Mouse (Mus musculus) spleen, adult 18-20 months (tissue): Measurements from ENCODE around the gene Fggy.

Experiments used
- DNase-seq, 2 experiments: peaks; one replicate each; pipeline ENCODE4 v3.0.0; 2022; ENCODE audit warnings: mixed read lengths in 2 of 2

Gene Fggy

DNA sequence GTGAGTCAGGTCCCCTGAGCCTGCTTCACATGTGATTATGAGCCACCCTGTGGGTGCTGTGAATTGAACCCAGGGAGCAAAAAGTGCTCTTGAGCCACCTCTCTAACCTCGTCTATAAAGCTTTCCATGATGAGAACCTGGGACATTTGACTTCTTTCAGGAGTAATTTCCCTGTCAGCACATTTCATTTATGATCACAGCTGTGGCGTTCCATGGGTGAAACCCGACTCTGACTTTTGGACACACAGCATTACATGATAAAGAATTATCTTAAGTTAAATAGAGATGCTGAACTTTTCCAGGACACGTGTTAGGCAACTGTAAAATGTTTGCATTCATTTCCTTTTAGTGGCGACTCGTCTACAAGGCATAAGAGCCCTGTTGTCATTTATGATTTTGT, 39.9 kb downstream of the Fggy start:
- no peak for DNase-seq

DNA sequence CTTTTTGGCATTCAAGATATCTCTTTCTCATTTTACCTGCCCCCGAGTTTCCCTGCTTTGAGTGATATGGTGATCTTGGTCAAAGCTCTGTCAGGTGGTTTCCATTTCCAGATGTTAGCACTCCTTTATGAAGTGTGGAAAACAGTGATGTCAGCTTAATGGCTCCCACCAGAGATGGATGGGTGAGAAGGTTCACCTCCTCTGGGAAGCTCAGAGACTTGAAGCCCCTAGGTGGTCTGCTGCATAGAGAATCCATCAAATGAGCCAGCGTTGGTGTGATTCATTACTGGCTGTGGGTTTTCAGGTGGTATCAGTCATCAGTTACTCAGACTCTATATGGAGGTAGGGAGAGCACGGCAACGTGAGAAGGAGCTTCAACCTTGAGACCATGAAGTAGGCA, 44.5 kb downstream of the Fggy start:
- no peak for DNase-seq

DNA sequence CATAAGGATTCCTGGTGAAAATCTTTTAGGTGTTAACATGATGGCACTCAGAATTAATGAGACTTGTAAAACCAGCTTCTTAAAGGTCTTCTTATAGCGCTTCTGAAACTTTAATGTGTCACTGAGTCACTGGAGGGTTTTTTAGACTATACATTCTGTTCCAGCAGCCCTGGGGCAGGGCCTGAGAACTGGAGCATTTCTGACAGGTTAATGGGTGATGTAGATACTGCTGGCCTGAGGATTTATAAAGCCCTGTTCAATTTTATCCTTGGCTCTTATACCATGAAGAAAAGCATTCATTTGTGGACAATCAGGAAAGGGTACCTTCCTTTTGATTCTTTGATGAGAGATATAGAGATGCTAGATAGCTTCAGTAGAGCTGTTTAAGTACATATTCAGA, 45.9 kb downstream of the Fggy start:
- no peak for DNase-seq

DNA sequence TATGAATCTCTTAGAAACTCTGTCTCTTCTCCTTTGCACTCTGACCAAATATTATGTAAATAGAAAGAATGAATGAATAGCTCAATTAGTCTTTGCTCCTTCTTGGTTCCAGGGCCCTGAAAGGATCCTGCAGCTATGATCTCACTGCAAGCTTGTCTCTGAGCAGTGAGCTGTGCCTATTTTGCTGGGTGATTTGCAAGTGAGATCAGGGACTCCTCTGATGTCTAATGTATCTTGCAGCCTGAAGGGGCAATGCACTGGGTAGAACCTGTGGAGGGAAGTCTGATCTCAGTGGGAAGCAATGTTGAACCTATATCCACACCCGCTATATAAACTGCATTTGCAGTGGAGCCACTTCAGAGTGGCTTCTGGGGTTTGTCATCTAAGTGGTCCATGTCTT, 53.4 kb downstream of the Fggy start:
- DNase-seq: no peak

DNA sequence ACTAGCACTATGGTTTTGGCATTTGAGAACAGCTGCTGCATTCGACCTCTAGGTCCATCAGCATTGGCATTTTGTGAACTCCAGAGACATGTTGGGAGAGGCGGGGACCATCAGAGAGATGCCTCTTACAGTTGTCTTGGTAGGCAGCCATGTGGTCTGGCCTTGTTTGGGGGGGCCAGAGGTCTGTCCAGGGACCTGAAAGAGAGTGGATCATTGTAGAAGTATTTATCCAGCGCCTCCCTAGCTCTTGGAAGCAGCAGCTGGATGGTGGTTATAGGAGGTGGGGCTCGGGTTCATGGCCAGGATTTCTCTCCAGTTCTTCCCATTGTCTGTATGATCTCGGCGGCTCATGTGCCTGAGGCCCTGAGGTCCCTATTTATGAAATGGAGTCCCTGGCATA, 54.1 kb downstream of the Fggy start:
- DNase-seq: no peak

DNA sequence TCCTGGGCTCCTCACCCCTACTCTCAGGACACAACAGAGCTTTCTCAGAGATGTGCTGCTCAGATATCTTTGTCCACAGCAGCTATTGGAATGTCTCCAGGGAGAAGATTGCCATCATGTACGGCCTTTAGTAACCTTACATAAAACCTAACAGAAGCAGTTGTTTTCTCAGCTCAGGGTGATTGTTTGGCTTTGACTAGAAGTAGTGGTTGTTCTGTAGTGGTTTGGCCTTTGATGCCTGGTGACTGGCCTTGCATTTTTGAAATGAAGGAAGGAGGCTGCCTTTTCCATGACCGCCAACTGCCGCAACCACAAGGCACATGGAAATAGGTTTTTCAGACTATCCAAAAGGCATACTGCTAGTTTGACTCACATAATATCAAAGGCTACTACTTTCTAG, 63.7 kb downstream of the Fggy start:
- DNase-seq: no peak

DNA sequence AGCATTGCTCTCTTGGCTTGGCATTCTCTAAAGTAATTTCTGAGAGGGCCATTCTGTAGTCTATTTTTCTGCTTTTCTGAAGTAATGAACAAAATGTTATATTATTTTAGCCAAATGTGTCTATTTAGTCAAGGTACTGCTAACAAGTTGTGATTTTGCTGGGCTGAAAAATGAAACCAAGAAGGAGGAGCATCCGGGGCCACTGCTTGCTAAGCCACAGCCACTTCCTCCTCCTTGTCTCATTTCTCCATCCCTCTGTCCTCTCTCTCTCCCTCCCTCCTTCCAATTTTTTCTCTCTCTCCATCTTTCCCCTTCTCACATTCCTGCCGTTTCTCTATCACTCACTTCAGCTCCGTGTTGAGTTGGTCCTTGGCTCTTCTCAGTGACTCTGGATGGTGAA, 67.4 kb downstream of the Fggy start:
- no peak for DNase-seq

DNA sequence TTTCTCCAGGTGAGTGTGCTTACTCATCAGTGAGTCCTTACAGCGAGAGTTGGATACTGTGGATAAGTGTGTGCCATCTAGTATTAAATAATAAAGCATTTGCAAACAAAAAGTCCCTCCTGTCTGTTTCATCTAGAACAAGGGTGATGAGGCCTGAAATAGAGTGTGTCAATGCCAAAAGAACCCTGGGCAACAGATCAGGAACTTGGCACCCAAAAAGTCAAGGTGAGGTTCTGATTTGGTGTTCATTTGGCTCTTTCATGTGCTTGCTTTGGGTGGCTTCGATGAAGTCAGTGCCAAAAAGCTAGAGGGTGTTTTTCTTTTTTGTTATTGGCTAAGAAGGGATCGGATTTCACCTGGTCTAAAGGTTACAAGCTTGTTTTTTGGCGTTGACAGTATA, 68.3 kb downstream of the Fggy start:
- no peak for DNase-seq

DNA sequence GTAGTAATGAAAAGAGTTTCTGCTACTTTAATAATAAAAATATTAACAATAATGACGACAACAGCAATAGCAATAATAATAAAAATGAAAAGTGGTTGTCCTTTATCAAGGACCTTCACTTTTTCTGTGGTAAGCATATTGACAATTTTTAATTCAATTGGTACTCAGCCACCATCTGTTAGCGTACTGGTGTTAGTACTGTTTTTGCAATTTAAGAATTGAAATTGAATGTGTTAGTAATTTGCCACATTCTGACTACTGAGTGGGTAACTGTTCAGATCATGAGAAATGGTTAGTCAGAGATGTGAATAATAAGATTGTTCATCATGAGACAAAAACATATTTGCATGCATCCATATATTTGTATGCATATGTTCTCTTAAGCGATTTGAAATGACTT, 68.9 kb downstream of the Fggy start:
- DNase-seq: no peak

DNA sequence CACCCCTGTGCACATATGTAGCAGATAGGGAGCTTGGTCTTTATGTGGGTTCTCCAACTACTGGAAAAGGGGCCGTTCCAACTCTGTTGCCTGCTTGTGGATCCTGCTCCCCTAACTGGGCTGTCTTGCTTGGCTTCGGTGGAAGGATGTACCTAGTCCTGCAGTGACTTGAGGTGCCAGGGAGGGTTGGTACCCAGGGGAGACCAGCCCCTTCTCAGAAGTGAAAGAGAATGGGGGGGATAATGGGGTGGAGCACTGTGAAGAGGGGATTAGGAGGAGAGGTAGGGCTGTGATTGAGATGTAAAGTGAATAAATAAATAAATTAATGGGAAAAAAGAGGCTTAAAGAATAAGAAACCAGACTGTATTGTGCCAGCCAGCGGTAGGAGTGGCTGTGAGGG, 77.6 kb downstream of the Fggy start:
- DNase-seq: no peak

DNA sequence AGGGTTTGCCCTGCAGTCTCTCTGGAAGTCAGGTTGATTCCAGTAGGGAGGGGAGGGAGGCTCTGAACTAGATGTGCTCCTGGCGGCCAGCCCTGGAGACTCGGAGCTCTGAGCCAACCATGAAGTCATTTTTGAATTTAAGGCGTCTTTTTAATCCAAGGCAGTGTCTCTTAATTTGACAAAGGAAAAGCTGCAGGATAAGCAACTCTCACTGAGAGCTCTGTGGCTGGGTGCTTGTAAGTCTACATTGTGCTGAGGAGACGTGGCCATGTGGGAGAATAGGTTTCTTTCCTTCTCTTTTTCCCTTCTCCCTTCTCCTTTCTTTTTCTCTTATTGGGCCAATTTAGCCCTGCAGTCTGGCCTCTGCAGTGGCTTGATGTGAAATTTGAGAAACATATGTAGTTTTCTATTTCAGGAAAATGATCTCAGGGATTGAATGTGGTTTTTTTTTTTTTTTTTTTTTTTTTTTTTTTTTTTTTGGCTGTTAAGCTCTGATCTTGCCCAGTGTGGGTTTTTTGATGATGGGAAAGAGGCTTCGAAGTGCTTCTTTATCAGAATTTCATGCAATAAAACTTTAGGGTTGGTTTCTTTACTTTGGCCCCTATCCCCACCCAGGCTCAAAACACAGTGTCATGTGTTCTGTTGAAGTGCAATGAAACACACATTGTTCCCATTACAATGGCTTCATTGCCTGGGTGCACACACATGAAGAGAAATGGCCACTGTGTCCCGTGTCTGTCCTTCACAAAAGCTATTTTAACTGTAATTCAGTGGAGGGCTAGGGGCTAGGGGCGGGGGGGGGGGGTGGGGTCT, 79.8 kb downstream of the Fggy start:
- no peak for DNase-seq

DNA sequence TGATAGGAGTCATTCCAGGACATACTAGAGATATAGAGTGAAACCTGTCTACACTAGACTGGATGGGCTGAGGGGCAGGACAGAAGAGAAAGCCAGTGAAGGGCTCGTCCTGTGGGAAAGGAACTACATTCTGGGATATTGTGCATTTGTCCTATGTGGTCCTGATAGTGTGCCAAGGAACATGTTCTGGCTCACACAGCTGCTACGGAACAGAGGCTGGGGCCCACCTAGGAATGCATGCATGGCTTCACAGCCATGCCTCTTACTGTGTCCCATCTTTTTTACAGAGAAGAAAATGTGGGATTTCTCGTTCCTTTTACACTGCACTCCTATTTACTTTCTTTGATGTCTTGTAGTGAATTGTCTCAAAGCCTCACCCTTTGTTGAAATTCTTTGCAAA, 80.8 kb downstream of the Fggy start:
- no peak for DNase-seq

DNA sequence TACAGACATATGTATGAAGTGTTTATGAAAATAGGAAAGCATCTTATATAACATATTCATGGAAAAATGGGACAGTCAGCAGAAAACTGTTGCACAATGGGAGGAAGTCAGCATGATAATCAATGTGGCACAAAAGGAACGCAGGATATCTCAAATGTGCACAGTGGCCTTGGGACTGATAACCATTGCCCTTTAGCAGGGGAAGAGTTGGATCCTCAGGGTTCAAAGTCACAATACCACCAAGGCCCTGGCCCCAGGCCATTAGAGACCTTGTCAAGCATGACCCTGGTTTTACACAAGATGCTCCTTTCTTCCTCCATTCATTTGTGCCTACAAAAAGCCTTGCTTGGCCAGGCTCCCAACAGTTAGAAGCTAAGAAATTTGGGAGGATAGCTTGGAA, 83.5 kb downstream of the Fggy start:
- DNase-seq: no peak

DNA sequence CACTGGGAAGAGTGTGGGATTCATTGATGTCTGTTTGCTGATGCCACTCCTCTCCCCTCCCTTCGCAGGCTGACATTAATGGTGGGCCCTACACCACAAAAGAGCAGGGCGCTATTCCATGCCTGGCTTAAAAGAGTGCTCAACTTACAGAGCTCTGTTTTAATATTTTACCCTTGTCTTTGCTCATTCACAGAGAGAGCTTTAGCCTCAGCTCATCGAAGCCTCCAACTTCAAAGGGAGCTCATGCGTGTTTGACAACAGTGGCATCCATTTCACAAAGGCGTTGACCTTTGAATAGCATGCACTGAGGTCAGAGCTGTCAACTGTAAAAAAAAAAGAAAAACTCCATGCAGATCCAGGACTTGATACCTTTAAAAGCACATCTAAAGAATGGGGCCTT, 86.7 kb downstream of the Fggy start:
- DNase-seq: no peak

DNA sequence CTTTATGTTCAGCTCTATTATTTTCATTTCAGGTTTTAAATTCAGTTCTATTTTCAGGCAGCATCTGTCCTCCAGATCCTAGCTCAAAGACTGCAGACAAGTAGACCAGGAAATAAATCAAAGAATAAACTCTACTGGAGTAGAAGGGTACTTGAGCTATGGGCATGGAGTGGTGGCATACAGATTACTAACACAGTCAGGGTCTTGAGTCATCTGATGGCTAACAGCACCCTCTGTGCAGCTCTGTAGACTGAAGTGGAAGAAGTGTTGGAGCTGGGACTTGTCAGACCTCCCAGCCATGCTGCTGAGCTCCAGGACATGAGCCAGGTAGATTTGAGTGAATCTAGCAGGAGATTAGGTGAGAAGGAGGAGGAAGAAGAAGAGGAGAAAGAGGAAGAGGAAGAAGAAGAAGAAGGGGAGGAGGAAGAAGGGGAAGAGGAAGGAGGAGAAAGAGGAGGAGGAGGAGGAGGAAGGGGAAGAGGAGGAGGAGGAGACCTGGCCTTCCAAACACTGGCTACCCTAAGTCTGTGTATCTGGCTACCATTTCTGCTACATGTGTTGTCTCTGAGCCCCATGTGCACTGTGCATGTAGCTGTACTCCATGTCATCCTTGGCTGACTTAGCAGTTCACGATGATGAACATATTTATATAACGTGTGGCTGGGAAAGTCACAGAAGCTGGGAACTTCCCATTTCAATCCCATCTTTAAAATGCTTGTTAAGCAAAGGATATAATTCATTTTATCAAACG, 91.7 kb downstream of the Fggy start:
- DNase-seq: no peak

DNA sequence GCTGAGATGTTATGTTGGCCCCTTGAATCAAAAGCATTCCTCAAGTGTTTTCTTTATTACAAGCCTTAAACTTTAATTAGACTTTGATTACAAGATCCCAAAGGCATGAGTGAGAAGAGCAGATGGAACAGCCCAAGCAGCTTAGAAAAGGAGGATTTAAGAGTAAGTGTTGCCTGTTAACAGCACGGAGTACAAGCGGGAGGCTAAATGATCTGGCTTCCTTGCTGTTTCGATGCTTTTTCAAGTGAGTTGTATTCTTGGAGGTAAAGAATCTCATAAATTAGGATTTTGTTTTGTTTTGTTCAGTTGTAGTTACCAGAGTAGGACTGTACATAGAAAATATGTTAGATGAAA, 92.2 kb downstream of the Fggy start:
- no peak for DNase-seq

DNA sequence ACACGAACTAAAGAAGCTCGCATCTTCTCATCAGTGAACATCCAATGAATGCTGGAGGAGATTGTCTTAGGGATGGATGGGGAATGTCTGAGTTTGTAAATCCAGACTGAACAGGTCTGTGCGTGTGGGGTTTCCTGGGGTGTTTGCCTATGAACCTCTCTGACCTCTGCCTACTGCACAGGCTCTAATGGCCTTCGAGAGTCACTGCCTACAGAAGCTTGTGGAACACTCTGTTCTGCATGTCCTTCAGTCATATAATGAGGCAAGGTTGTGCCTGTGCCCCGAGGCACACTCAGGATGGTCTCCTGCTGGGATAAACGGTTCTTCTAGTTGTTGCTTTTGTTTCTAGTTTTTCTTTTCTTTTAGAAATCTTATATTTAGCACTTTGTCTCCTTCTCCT, 92.7 kb downstream of the Fggy start:
- no peak for DNase-seq

DNA sequence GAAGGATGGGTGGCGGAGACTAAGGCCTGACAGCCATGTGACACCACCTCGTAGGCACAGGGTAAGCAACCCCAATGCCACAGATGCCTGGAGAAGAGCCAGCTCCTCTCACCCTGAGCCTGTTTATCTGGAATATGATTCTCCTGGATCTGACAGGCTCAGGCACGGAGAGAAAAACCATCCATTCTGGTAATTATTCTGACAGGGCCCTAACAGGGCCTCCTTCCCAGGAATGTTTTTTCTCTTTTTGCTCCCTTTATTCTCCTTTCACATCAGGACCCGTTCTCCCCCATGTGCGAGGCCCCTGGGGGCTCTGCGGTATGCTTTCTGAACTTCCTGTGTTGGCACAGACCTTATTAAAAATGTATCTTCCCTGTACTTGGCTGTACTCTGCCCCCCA, 94.7 kb downstream of the Fggy start:
- no peak for DNase-seq

DNA sequence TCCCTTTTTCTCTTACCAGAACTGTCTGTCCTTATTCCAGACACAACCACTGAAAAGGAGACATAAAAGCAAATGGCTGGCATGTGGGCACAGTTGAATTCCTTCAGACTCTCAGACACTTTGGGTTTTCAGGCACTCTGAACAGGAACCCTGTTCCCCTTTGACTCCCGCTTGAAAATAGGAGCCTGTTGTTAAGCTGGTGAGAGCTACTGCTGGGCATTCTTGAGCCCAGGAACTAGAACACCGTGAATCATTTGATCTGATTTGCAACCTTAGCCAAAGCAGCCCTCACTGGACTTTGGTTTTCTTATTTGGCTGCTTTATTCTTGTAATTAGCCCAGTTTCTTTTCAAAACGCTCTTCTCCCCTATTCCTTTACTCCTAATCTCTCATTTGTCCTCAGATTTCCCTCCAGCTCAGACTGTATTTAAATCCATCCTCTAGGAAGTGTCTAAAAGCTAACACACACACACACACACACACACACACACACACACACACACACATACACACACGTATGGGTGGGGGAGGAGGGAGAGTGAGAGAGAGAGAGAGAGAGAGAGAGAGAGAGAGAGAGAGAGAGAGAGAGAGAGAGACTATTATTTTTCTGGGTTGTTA, 96.1 kb downstream of the Fggy start:
- DNase-seq: no peak

DNA sequence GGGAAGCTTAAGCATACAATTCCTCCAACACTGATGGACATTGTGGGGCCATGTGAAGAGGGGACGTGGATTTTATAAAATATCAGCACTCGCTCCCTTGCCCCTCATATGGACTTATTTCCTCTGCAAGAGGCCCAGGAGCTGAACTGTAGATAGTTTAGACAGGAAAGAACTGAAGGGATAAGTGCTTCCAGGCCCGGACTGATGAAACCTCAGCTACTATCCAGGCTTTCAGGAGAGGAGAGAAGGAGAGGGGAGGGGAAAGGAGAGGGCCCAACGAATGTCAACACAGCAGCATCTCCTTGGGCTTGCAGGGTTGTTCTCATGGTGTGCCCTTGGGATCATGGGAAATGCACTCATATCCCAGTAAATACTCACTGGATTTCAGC, 96.6 kb downstream of the Fggy start:
- no peak for DNase-seq

DNA sequence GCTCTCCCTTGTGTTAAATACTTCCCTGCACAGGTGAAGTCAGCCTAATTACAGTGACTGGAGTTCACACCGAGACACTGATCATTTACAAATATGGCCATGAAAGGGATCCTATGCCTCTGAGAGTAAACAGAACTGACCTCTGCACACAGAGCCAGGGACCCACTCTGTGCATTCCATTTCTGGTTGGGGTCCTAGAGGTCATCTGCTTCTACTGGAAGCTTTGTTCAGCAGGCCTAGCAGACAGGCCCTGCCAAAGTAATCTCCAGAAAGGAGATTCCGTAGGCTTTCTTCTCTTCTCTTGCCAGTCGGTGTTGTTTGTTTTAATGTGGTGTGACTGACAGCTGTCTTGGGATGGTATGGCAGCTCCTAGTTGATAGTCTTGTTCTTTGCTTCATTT, 101.7 kb downstream of the Fggy start:
- no peak for DNase-seq

DNA sequence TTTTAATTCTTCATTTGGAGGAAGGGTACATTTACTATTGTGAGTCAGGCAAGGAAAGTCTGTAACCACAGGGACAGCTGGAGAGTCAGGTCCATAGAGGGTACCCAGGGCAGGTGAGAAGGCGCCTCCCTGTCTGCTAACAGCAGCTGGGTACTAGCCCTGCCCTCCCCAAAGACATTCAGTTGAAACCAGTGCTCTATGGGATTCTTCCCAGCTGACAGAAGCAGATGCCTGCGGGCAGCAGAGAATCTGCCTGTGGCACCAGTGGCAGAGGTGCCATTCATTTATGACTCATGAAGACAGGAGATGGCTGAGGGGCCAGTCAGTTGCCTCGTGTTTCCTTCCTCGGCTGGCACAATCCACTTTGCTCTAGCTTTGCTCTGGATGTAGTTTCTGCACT, 106.3 kb downstream of the Fggy start:
- no peak for DNase-seq

DNA sequence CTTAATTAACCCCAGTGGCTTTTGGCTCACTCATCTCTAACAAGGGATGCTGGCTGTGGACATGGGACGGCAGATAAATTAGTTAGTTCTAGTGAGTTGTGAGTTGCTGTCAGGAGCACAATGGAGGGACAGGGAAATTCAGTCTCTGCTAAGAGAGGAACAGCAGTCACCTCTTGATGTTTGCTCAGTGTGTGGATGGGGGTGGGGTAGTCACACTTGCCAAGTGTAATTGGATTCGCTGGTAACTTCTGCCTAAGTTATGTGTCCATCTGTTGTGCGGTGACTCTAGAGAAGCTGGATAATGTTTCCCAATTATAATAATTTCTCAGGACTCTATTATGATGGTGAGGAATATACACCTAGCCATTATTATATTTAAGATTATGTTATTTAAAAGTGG, 107.0 kb downstream of the Fggy start:
- DNase-seq: no peak

DNA sequence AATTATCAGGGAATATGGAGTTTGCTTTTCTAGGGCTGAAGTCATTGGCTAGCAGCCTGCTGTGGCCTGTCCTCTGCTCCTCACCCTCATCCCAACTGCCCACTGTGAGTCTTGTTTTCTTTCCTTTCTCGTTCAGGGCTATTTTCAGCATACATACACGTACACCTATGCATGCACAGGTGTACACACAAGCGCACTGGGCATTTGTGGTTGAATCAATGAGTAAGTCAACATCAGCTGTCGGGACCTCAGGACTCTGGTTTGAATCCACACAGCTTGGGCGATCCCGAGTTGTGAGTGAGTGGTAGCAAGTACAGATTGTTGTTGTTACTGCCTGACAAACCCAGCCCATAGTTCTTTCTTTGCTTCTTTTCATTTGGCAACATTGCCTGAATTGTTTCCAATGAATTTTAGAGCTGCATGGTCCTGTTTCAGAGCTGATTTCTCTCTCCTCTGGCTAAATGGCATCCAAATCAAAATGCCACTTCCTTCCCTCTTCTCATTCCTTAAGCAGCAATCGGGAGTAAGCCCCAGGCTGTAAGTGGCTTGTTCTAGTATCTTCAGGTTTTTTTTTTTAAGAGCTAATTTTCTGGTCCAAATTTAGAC, 109.1 kb downstream of the Fggy start:
- no peak for DNase-seq
